ENCODE assay signal across 22 mouse cellular contexts in genomic region chr5:30866871-30867270, GRCm38 (mm10). TPM values are rescaled to one million over a fixed set of nuclear protein-coding genes. Genes with fewer than 3 reads are reported as not detected.
A peak's percentile ranks its signal among the peaks of the same experiment; 100 is the strongest.
DNase-seq lines count a peak whose midpoint lies in the region; ATAC-seq lines count a peak whose summit lies in the region.
"Had no signal": no experiment of that assay in that cellular context is flagged by ENCODE, and none has a peak within 500 bp of the region (broad histone marks: within the 10 kb centered on the region; RNA-seq: fewer than 3 reads in every experiment).

No protein-coding gene starts in this region.

- ATAC-seq in common myeloid progenitor, adult 5-6 weeks (replicated peaks; ENCODE audit: low read depth, poor library complexity, severe bottlenecking): 0 out of 2 replicates have a peak, but pooled peaks have one; percentile 31
- peak; percentile 27; the same call in 1 of the 2 replicates for ATAC-seq in neutrophil, adult 5-6 weeks (ENCODE audit: extremely low read depth, insufficient number of reproducible peaks, low FRiP score, poor library complexity, severe bottlenecking)
- ATAC-seq in cerebellum, adult (ENCODE audit: insufficient number of reproducible peaks, low FRiP score, low TSS enrichment): no peak
- ATAC-seq: forebrain, embryonic 16.5 days; hindbrain, postnatal 0 days; intestine, embryonic 15.5 days; midbrain, embryonic 15.5 days; Patski had no signal

- DNase-seq in lung, postnatal 36 days: peak; percentile 33
- DNase-seq in lung, postnatal 10 days: no peak
- peak; percentile 42 to 51 for DNase-seq in B cell, adult 2 months
- DNase-seq in layer of hippocampus, adult 8-10 months (ENCODE audit: low spot score in 2 of 2): no peak
- no peak for DNase-seq in cerebellum, adult 11 months
- DNase-seq: adrenal gland, postnatal 14 days; cerebellum, adult 9-11 months; heart, postnatal 36 days; kidney, adult 2 months; kidney, postnatal 4 days; layer of hippocampus, adult 9-11 months; right cerebral cortex, postnatal 4 days; thymus, adult 18-20 months; thymus, postnatal 25 days had no signal

RNA-seq across cellular contexts. Expression of gene Tmem214, which starts 0.9 kb away (rescaled TPM):
- 13.8 and 18.5 TPM in 2 replicates for total RNA-seq in common myeloid progenitor, adult 5-6 weeks (2017)
- total RNA-seq in neutrophil, adult 5-6 weeks (2017): 21.4 and 22.2 TPM in 2 replicates
- total RNA-seq in layer of hippocampus, adult 8-10 months (2022): 10 to 100 TPM; 54.0 to 81.0 (median 67.7) TPM

RNA-seq across cellular contexts. Expression of gene Agbl5, which starts 21.6 kb away (rescaled TPM):
- total RNA-seq in common myeloid progenitor, adult 5-6 weeks (2017): 16.1 and 30.6 TPM in 2 replicates
- 12.3 and 14.7 TPM in 2 replicates for total RNA-seq in neutrophil, adult 5-6 weeks (2017)
- total RNA-seq in layer of hippocampus, adult 8-10 months (2022): 10 to 100 TPM; 14.4 to 19.3 (median 16.2) TPM

RNA-seq across cellular contexts. Expression of gene Ost4, which starts 40.7 kb away (rescaled TPM):
- total RNA-seq in common myeloid progenitor, adult 5-6 weeks (2017): 227 and 230 TPM in 2 replicates
- 124 and 149 TPM in 2 replicates for total RNA-seq in neutrophil, adult 5-6 weeks (2017)
- 100 to 1,000 TPM in 1 of 4 experiments, 10 to 100 TPM in 3; 78.4 to 104 (median 90.6) TPM for total RNA-seq in layer of hippocampus, adult 8-10 months (2022)

RNA-seq across cellular contexts. Expression of gene Emilin1, which starts 46.3 kb away (rescaled TPM):
- 58.2 and 87.3 TPM in 2 replicates for total RNA-seq in common myeloid progenitor, adult 5-6 weeks (2017)
- total RNA-seq in neutrophil, adult 5-6 weeks (2017): 2.1 and 2.2 TPM in 2 replicates
- 1 to 10 TPM; 2.1 to 3.1 (median 2.6) TPM for total RNA-seq in layer of hippocampus, adult 8-10 months (2022)

RNA-seq across cellular contexts. Expression of gene Mapre3, which starts 52.4 kb away (rescaled TPM):
- not detected in 2 replicates for total RNA-seq in common myeloid progenitor, adult 5-6 weeks (2017)
- 1.7 and 3.0 TPM in 2 replicates for total RNA-seq in neutrophil, adult 5-6 weeks (2017)
- 100 to 1,000 TPM; 225 to 231 (median 227) TPM for total RNA-seq in layer of hippocampus, adult 8-10 months (2022)

Comparison
In these comparisons a context has a peak if more than half of its experiments do, and no peak if none do; other contexts are left out.
1. DNase-seq: peak in lung, postnatal 36 days (single experiment) and B cell, adult 2 months (2 of 2); none in lung, postnatal 10 days (single experiment), layer of hippocampus, adult 8-10 months (0 of 2) and cerebellum, adult 11 months (single experiment).